Mouse (Mus musculus): ENCODE measurements around the gene Dhx32. TPM values are rescaled to one million over a fixed set of nuclear protein-coding genes. Genes with fewer than 3 reads are reported as not detected.
A peak's percentile ranks its signal among the peaks of the same experiment; 100 is the strongest.

Gene Dhx32
- polyA plus RNA-seq, 1 experiment from 2014 or later: 38.4 TPM

DNA sequence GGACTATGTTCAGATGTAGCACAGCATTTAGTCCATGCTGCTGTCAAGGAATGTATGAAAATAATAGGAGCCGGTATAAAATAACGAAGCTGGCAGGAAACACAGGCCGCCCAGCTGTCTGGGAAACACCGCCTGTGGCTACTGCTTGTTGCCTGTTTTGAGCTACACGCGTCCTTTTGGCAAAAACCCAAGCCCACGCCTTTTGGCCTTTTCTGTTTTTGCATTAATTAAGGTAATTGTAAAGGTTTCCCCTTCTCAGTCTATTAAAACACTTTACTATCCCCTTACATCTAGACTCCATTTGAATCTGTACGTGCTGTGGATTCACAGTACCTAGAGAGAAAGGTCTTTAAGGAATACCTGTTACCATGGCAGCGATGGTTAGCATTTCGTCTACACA lies 57.7 kb downstream of the Dhx32 start:
- Histone ChIP-seq H3K9me3 (ENCODE audit: control insufficient read depth, low read length) (no peaks in the 10 kb centered on the region), H3K4me3 (replicated peaks; ENCODE audit: low read length) (no peak overlapping the region), H3K4me1 (replicated peaks; ENCODE audit: control insufficient read depth, insufficient read depth, low read length) (no peaks in the 10 kb centered on the region), H3K27ac (no peak overlapping the region), H3K9ac (no peak overlapping the region), H3K27me3 (ENCODE audit: control insufficient read depth, insufficient read depth, low read length) (no peaks in the 10 kb centered on the region), H3K36me3 (replicated peaks; ENCODE audit: control insufficient read depth, insufficient read depth) (peaks cover 55% of the 10 kb centered on the region), H3K4me2 (replicated peaks) (no peak overlapping the region)
- DNase-seq (ENCODE audit: low spot score) (no peak), ATAC-seq (ENCODE audit: low FRiP score) (no peak)
- 63% methylated on average over 10 of the region's 10 CpGs for WGBS

DNA sequence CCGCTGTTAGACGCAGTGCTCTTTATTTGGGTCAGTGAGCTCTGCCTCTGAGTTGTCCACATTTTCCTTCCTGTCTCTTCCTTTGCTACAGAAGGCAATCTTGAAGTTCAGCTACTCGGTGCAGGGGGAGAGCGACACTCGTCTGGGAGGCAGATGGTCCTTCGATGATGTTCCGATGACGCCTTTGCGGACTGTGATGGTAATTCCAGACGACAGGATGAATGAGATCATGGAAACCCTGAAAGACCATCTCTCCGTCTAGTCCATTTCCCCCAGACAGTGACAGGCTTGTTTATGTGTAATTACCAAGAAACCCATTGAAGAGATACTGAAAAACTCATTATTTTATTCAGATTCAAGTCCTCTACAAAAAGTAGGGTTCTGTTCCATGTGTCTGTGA lies 61.9 kb downstream of the Dhx32 start:
- H3K4me3 ChIP-seq (replicated peaks; ENCODE audit: low read length): no peak overlapping the region
- H3K36me3 ChIP-seq (replicated peaks; ENCODE audit: control insufficient read depth, insufficient read depth): peaks cover 94% of the 10 kb centered on the region
- no peaks in the 10 kb centered on the region for H3K9me3 ChIP-seq (ENCODE audit: control insufficient read depth, low read length)
- DNase-seq (ENCODE audit: low spot score): no peak
- no peak overlapping the region for H3K27ac ChIP-seq
- ATAC-seq (ENCODE audit: low FRiP score): no peak
- no peaks in the 10 kb centered on the region for H3K27me3 ChIP-seq (ENCODE audit: control insufficient read depth, insufficient read depth, low read length)
- 88% methylated on average over 11 of the region's 11 CpGs for WGBS
- H3K4me2 ChIP-seq (replicated peaks): no peak overlapping the region
- H3K9ac ChIP-seq: no peak overlapping the region
- no peaks in the 10 kb centered on the region for H3K4me1 ChIP-seq (replicated peaks; ENCODE audit: control insufficient read depth, insufficient read depth, low read length)

DNA sequence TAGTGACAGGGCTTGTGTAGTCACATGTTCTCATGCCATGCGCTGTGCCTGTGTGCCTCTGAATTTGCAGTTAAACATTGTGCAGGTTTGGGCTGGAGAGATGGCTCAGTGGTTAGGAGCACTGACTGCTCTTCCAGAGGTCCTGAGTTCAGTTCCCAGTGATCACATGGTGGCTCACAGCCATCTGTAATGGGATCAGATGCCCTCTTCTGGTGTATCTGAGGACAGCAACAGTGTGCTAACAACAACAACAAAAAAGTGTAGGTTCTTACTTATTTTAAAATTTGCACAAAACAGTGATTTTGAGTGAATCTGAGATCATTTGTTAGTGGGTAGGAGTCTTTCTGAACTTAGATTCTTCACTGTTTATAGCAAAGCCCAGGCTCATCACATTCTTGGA lies 63.9 kb downstream of the Dhx32 start:
- ATAC-seq (ENCODE audit: low FRiP score): no peak
- no peak for DNase-seq (ENCODE audit: low spot score)
- Histone ChIP-seq H3K9me3 (ENCODE audit: control insufficient read depth, low read length) (no peaks in the 10 kb centered on the region), H3K27ac (no peak overlapping the region), H3K4me1 (replicated peaks; ENCODE audit: control insufficient read depth, insufficient read depth, low read length) (no peaks in the 10 kb centered on the region), H3K36me3 (replicated peaks; ENCODE audit: control insufficient read depth, insufficient read depth) (peaks cover 99% of the 10 kb centered on the region), H3K4me3 (replicated peaks; ENCODE audit: low read length) (no peak overlapping the region), H3K9ac (no peak overlapping the region), H3K4me2 (replicated peaks) (no peak overlapping the region), H3K27me3 (ENCODE audit: control insufficient read depth, insufficient read depth, low read length) (no peaks in the 10 kb centered on the region)
- 95% methylated on average over 1 of the region's 1 CpGs for WGBS

DNA sequence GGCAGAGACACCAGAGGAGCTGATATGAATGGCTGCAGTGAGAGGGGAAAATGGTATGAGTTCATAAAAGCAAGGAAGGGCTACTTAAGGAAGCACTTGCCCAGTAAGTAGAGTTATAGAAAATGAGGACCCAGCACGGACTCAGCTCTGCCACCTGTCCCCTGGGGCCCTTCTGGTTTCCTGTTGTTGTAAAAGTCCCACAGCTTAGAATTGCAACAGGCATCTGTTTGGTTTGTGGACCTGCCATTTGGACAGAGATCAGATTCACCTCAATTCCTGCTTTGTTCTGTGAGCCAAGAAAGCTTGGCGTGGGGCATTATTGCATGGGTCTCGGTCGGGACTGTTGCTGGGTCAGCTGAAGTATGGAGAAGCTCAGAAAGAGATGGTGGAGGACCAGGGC lies 67.1 kb downstream of the Dhx32 start:
- WGBS: 93% methylated on average over 4 of the region's 4 CpGs
- DNase-seq (ENCODE audit: low spot score): no peak
- Histone ChIP-seq H3K4me3 (replicated peaks; ENCODE audit: low read length) (no peak overlapping the region), H3K9ac (no peak overlapping the region), H3K27ac (no peak overlapping the region), H3K4me2 (replicated peaks) (no peak overlapping the region), H3K4me1 (replicated peaks; ENCODE audit: control insufficient read depth, insufficient read depth, low read length) (no peaks in the 10 kb centered on the region), H3K9me3 (ENCODE audit: control insufficient read depth, low read length) (no peaks in the 10 kb centered on the region), H3K36me3 (replicated peaks; ENCODE audit: control insufficient read depth, insufficient read depth) (peaks cover 83% of the 10 kb centered on the region), H3K27me3 (ENCODE audit: control insufficient read depth, insufficient read depth, low read length) (no peaks in the 10 kb centered on the region)
- ATAC-seq (ENCODE audit: low FRiP score): no peak

DNA sequence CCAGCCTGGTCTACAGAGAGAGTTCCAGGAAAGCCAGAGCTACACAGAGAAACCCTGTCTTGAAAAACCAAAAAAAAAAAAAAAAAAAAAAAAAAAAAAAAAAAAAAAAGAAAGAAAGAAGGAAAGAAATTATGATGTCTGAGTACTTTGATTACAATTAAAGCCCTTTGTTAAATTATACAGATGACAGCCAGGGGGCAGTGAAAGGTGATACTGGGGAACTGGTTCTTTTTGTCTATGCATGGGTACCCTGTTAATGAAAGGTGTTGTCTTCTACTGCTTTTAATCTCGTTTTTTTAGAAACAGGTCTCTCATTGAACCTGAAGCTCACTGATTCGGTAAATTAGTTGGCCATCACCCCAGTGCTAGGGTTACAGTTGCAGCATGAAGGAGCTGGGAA lies 75.2 kb downstream of the Dhx32 start:
- WGBS: 91% methylated on average over 2 of the region's 2 CpGs

DNA sequence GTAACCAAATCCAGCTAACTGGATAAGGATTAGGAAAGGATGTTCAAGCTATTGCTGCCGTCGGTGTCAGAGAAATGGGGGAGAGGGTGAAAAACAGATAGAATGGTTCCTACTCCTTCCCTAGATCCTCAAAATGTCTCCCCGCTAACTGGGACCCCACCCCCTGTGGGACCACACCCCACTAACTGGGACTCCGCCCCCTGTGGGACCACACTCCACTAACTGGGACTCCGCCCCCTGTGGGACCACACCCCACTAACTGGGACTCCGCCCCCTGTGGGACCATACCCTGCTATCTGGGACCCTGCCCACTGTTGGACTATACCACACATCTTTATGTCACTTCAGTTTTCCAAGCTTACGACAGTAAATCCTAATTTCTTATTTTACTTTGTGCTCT lies 78.6 kb downstream of the Dhx32 start:
- ATAC-seq (ENCODE audit: low FRiP score): no peak
- Histone ChIP-seq H3K9me3 (ENCODE audit: control insufficient read depth, low read length) (no peaks in the 10 kb centered on the region), H3K4me3 (replicated peaks; ENCODE audit: low read length) (no peak overlapping the region), H3K27me3 (ENCODE audit: control insufficient read depth, insufficient read depth, low read length) (no peaks in the 10 kb centered on the region), H3K27ac (no peak overlapping the region), H3K9ac (no peak overlapping the region), H3K36me3 (replicated peaks; ENCODE audit: control insufficient read depth, insufficient read depth) (0 out of 2 replicates have a peak, but pooled peaks cover 8% of the 10 kb centered on the region), H3K4me2 (replicated peaks) (no peak overlapping the region), H3K4me1 (replicated peaks; ENCODE audit: control insufficient read depth, insufficient read depth, low read length) (peaks cover 5% of the 10 kb centered on the region; the same call in 1 of the 2 replicates)
- 95% methylated on average over 7 of the region's 7 CpGs for WGBS
- DNase-seq (ENCODE audit: low spot score): no peak

More for the DNA sequence above, 75.2 kb downstream of the Dhx32 start:
- Histone ChIP-seq H3K4me1 (replicated peaks; ENCODE audit: control insufficient read depth, insufficient read depth, low read length) (peaks cover 11% of the 10 kb centered on the region; the same call in 1 of the 2 replicates), H3K36me3 (replicated peaks; ENCODE audit: control insufficient read depth, insufficient read depth) (peaks cover 8% of the 10 kb centered on the region), H3K9me3 (ENCODE audit: control insufficient read depth, low read length) (no peaks in the 10 kb centered on the region), H3K27me3 (ENCODE audit: control insufficient read depth, insufficient read depth, low read length) (no peaks in the 10 kb centered on the region), H3K4me3 (replicated peaks; ENCODE audit: low read length) (no peak overlapping the region), H3K9ac (no peak overlapping the region), H3K27ac (no peak overlapping the region), H3K4me2 (replicated peaks) (0 out of 2 replicates have a peak overlapping the region, but pooled peaks have one; percentile 77)
- DNase-seq (ENCODE audit: low spot score): no peak
- no peak for ATAC-seq (ENCODE audit: low FRiP score)

DNA sequence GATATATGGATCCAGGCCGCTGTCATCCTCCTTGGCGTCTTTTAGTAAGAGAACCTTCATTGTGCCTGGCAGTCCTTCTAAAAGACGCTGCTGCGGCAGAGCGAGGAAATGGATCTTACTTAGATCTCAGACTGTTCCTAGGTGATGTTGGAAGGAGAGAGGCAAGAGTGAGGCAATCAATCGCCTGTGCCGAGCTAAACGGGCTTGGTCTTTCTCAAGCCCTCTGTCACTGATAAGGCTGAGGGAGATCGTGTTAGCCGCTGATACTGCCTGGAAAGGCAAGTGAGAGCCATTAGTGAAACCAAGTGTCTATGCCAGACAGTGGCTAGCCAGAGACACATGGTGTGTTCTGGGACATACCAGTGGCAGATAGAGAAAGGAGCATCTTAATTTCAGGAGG lies 80.2 kb downstream of the Dhx32 start:
- no peak for ATAC-seq (ENCODE audit: low FRiP score)
- Histone ChIP-seq H3K4me1 (replicated peaks; ENCODE audit: control insufficient read depth, insufficient read depth, low read length) (no peaks in the 10 kb centered on the region), H3K36me3 (replicated peaks; ENCODE audit: control insufficient read depth, insufficient read depth) (0 out of 2 replicates have a peak, but pooled peaks cover 10% of the 10 kb centered on the region), H3K9ac (no peak overlapping the region), H3K9me3 (ENCODE audit: control insufficient read depth, low read length) (no peaks in the 10 kb centered on the region), H3K4me2 (replicated peaks) (no peak overlapping the region), H3K27me3 (ENCODE audit: control insufficient read depth, insufficient read depth, low read length) (no peaks in the 10 kb centered on the region), H3K27ac (no peak overlapping the region), H3K4me3 (replicated peaks; ENCODE audit: low read length) (no peak overlapping the region)
- 92% methylated on average over 10 of the region's 10 CpGs for WGBS
- no peak for DNase-seq (ENCODE audit: low spot score)

DNA sequence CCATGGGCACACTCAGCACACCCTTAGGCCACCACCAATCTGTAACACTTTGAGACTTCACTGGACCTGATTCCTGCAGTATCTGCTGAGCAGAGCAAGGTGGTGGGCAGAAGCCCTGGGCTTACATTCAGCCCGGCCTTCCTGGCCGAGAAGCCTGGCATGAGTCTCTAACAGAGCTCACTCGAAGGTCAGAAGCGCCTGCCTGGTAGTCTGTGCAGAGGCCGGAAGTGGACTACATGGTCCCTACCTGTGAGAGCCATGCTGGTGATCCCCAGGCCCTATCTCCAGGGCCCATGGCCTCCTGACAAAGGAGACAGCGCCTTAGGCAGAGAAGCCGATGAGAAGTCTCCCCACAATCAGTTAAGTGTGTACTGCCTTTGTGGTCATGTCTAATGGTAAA lies 81.2 kb downstream of the Dhx32 start:
- H3K4me1 ChIP-seq (replicated peaks; ENCODE audit: control insufficient read depth, insufficient read depth, low read length): no peaks in the 10 kb centered on the region
- H3K27me3 ChIP-seq (ENCODE audit: control insufficient read depth, insufficient read depth, low read length): no peaks in the 10 kb centered on the region
- ATAC-seq (ENCODE audit: low FRiP score) (no peak), DNase-seq (ENCODE audit: low spot score) (no peak)
- no peaks in the 10 kb centered on the region for H3K9me3 ChIP-seq (ENCODE audit: control insufficient read depth, low read length)
- 96% methylated on average over 7 of the region's 7 CpGs for WGBS
- H3K4me3 ChIP-seq (replicated peaks; ENCODE audit: low read length): no peak overlapping the region
- H3K9ac ChIP-seq: no peak overlapping the region
- H3K27ac ChIP-seq: no peak overlapping the region
- H3K36me3 ChIP-seq (replicated peaks; ENCODE audit: control insufficient read depth, insufficient read depth): peaks cover 19% of the 10 kb centered on the region; the same call in 1 of the 2 replicates
- H3K4me2 ChIP-seq (replicated peaks): no peak overlapping the region

DNA sequence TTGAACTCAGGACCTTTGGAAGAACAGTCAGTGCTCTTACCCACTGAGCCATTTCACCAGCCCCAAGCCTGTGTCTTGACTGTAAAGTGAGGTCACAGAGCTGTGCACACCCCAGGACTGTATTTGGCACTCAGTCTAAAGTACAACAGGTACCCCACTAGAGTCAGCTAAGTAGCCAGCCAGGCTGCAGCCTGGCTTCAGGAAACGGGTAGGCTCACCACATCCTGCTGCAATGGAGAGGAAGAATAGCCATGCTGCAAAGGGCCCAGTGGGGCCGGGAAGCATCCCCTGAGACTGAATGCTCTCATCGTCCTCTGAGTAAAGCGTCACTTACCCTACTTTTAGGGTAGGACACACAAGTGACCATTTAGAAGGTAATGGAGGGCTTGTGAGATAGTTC lies 82.6 kb downstream of the Dhx32 start:
- no peak overlapping the region for H3K4me2 ChIP-seq (replicated peaks)
- H3K4me3 ChIP-seq (replicated peaks; ENCODE audit: low read length): no peak overlapping the region
- H3K4me1 ChIP-seq (replicated peaks; ENCODE audit: control insufficient read depth, insufficient read depth, low read length): no peaks in the 10 kb centered on the region
- no peak for DNase-seq (ENCODE audit: low spot score)
- ATAC-seq (ENCODE audit: low FRiP score): no peak
- H3K27ac ChIP-seq: no peak overlapping the region
- H3K9me3 ChIP-seq (ENCODE audit: control insufficient read depth, low read length): no peaks in the 10 kb centered on the region
- H3K27me3 ChIP-seq (ENCODE audit: control insufficient read depth, insufficient read depth, low read length): no peaks in the 10 kb centered on the region
- H3K36me3 ChIP-seq (replicated peaks; ENCODE audit: control insufficient read depth, insufficient read depth): peaks cover 19% of the 10 kb centered on the region; the same call in 1 of the 2 replicates
- no peak overlapping the region for H3K9ac ChIP-seq
- 83% methylated on average over 4 of the region's 4 CpGs for WGBS

Measured in hindbrain, embryonic 14.5 days (tissue).